Mouse (Mus musculus) liver, embryonic 14.5 days (tissue): ENCODE measurements around the gene 4930430F08Rik. TPM values are rescaled to one million over a fixed set of nuclear protein-coding genes. Genes with fewer than 3 reads are reported as not detected.

Source experiments
- ATAC-seq: fragments of 200-750 bp; cut with Nextera tagmentation; 2 replicates; pipeline ENCODE4 v1.8.0; 2017; ENCODE audit warnings: moderate number of reproducible peaks, mild to moderate bottlenecking, moderate library complexity; ENCODE audit not compliant: insufficient read depth
- DNase-seq, 3 experiments: peaks; one replicate each; pipeline ENCODE4 v3.0.0-alpha.2; 2012 to 2013; ENCODE audit warnings: low read depth in 3 of 3, low spot score in 3 of 3
- H3K27ac ChIP-seq: fragments of 300-500 bp; sonication (generic); 2 replicates; pipeline ENCODE4 v1.5.1; 2014; ENCODE audit warnings: moderate library complexity, mild to moderate bottlenecking, control low read depth, inconsistent platforms
- H3K27me3 ChIP-seq: fragments of 300-500 bp; sonication (generic); 2 replicates; pipeline ENCODE4 v1.6.1; 2014; ENCODE audit warnings: mild to moderate bottlenecking, low read length, moderate library complexity; ENCODE audit not compliant: control insufficient read depth, insufficient read depth
- H3K36me3 ChIP-seq: fragments of 300-500 bp; sonication (generic); replicated peaks from 2 replicates; pipeline ENCODE4 v1.6.1; 2014; ENCODE audit warnings: low read depth; ENCODE audit not compliant: control insufficient read depth, insufficient read depth
- H3K4me1 ChIP-seq, 2 experiments: fragments of 200-500 bp in 1 of 2; fragments of 300-500 bp in 1 of 2; sonication (generic) in 1 of 2; replicated peaks; 2 replicates each; pipeline ENCODE4 v1.6.1; 2012 to 2014; ENCODE audit warnings: antibody characterized with exemption in 1 of 2, inconsistent platforms in 1 of 2, low read length in 1 of 2; ENCODE audit not compliant: control insufficient read depth in 2 of 2, insufficient read depth in 2 of 2
- H3K4me2 ChIP-seq: fragments of 300-500 bp; sonication (generic); 2 replicates; pipeline ENCODE4 v1.6.1; 2014; ENCODE audit warnings: low read depth, mild to moderate bottlenecking, control low read depth, moderate library complexity
- H3K4me3 ChIP-seq, 2 experiments: fragments of 200-500 bp in 1 of 2; fragments of 300-500 bp in 1 of 2; sonication (generic) in 1 of 2; 2 replicates each; pipeline ENCODE4 v1.5.1; 2012 to 2014; ENCODE audit warnings: low read depth in 2 of 2, low read length in 2 of 2, mild to moderate bottlenecking in 2 of 2, control low read depth in 1 of 2, inconsistent platforms in 1 of 2, moderate library complexity in 1 of 2; ENCODE audit not compliant: insufficient read depth in 1 of 2
- H3K9ac ChIP-seq: fragments of 300-500 bp; sonication (generic); replicated peaks from 2 replicates; pipeline ENCODE4 v1.6.1; 2014; ENCODE audit warnings: mild to moderate bottlenecking, control low read depth, moderate library complexity
- H3K9me3 ChIP-seq: fragments of 300-500 bp; sonication (generic); 2 replicates; pipeline ENCODE4 v1.6.1; 2016; ENCODE audit warnings: low read length, mixed read lengths; ENCODE audit not compliant: control insufficient read depth
- CTCF ChIP-seq: IDR thresholded peaks from 2 replicates; pipeline ENCODE4 v1.5.1; 2016; ENCODE audit warnings: antibody characterized with exemption, low read depth, control low read depth
- EP300 ChIP-seq: IDR thresholded peaks from 2 replicates; pipeline ENCODE4 v1.6.1; 2016; ENCODE audit warnings: antibody characterized with exemption, low read depth
- WGBS: fragments of 180-500 bp; shearing (Covaris S2); extraction: QIAGEN DNeasy Blood & Tissue Kit; methylation state at CpG from one replicate; pipeline ENCODE4 v1.1.7; 2014; ENCODE audit not compliant: insufficient replicate concordance; 5-methylcytosine and 5-hydroxymethylcytosine counted together
- polyA plus RNA-seq, 2 experiments: library from polyadenylated mRNA; depleted of rRNA in 1 of 2; stranded (reverse) in 1 of 2; unstranded in 1 of 2; fragments of >200 nt; fragmentation: Nextera tagmentation in 1 of 2; extraction: Ambion mirVana in 1 of 2; gene quantifications; 2 replicates each; pipeline versions ENCODE4 v1.2.1 to v1.2.3; 2012 to 2014

Gene 4930430F08Rik
- 9.8 and 11.9 TPM in 2 replicates for polyA plus RNA-seq (2012; rRNA removed)
- polyA plus RNA-seq (2014; fragmentation: Nextera tagmentation; extraction: Ambion mirVana), result 16.2 and 18.2 TPM in 2 replicates

DNA sequence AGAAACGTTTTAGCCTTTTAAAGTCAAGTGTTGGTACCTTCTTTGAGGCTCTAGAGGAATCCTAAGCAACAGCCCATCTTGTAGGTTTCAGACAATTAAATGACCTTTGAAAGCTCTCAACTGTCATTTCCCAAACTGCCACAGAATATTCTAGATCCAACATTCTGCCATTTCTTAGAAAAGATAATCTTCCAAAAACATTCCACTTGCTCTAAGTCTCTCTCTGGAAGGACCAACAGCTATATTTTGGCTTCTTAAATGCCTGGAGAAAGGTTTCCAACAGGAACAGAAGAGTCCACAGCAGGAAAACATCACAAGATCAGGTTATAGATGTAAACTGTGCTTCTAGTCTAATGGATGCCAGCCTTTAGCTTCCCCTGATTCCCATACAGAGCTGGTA, at the start of gene 4930430F08Rik, which contains the start of gene 1700017N19Rik:
Gene 4930430F08Rik (minus strand): TSS at position 101 of the 400 bp plus-strand sequence.
Gene 1700017N19Rik (plus strand): TSS at position 162 of the 400 bp plus-strand sequence.
- WGBS, result 67% methylated on average over 1 of the region's 1 CpGs
- Histone ChIP-seq H3K27ac (no peak within 1 kb of the TSS), H3K4me1 (peaks cover 6 to 13% of the 10 kb centered on the region in 2 experiments), H3K4me2 (peak within 1 kb of the TSS; percentile 90), H3K36me3 (no peaks in the 10 kb centered on the region), H3K4me3 (peak within 1 kb of the TSS in 1 of 2 experiments; percentile 85; a peak in 1 of 4 replicates), H3K27me3 (no peaks in the 10 kb centered on the region), H3K9ac (no peak within 1 kb of the TSS), H3K9me3 (no peaks in the 10 kb centered on the region)
- ATAC-seq, result no peak
- DNase-seq, result no peak
- TF ChIP-seq EP300 (no peak), CTCF (no peak)

DNA sequence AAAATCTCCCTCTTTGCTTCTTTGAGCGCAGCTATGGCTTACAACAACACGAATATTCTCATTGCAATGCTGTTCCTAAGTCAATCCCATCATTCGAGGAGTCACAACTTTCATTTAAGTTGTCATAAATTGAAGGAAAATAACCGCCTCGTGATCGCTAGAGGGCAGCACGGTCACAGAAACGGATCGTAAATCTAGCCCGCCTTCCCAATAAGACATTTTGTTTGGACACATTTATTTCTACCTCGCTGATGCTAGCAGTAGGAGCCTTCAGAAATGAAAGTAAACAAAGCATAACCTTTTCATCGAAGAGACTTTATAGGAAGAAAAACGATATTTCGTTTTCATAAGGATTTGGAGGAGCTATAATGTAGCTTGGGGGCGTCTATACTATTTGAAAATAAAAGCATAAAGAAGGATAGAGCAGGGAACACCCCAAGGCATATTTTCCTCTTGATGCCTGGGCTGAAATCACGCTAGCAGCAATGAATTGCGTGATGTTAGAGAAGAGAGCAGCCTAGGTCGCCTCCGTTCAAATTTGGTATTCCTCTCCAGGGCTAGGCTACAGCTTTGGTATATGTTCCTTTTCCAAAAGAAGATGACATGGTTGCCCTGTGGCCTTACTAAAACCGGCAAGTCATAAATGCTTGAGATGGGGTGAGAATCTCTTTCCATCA, 39.7 kb upstream of the 4930430F08Rik start:
- no peak overlapping the region for H3K4me3 ChIP-seq
- 20% methylated on average over 20 of the region's 20 CpGs for WGBS
- no peaks in the 10 kb centered on the region for H3K36me3 ChIP-seq
- peak overlapping the region; percentile 44 for H3K4me2 ChIP-seq
- TF ChIP-seq CTCF, result peak; percentile 68
- TF ChIP-seq EP300, result no peak
- no peak overlapping the region for H3K9ac ChIP-seq
- DNase-seq (peak; percentile 9 to 24 (median 13)), ATAC-seq (peak; percentile 26; the same call in 1 of the 2 replicates)
- no peaks in the 10 kb centered on the region for H3K27me3 ChIP-seq
- no peaks in the 10 kb centered on the region for H3K9me3 ChIP-seq
- no peak overlapping the region for H3K27ac ChIP-seq
- H3K4me1 ChIP-seq, result no peaks in the 10 kb centered on the region

- Histone ChIP-seq H3K4me1 (no peaks in the 10 kb centered on the region), H3K4me3 (no peak overlapping the region), H3K27me3 (no peaks in the 10 kb centered on the region), H3K27ac (no peak overlapping the region), H3K36me3 (no peaks in the 10 kb centered on the region), H3K9ac (no peak overlapping the region), H3K4me2 (no peak overlapping the region), H3K9me3 (no peaks in the 10 kb centered on the region)
- DNase-seq (no peak), ATAC-seq (no peak)
- TF ChIP-seq EP300 (no peak), CTCF (no peak)
- WGBS, result 60% methylated on average over 3 of the region's 3 CpGs
These were observed 32.3 kb upstream of the 4930430F08Rik start for GRCm38 (mm10) chr10:100622494-100622893.

DNA sequence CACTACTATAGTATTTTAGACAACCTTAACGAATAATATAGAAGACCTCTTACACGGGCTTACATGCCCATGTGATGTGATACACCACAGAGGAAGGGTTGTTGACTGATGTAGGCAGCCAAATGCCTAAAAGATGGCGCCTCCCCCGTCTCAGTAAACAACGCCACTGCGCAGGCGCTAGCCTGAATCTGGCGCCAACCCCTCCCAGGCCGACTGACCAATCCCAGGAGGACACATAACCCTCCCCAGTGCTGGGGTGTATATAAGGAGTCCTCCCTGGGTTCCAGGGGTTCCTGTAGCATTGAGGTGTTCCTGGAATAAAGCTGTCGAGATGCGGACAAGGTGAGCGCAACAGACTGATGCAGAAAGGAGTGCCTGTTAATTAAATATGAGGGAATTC, 29.8 kb upstream of the 4930430F08Rik start:
- Histone ChIP-seq H3K9ac (no peak overlapping the region), H3K4me2 (no peak overlapping the region), H3K27ac (no peak overlapping the region), H3K27me3 (no peaks in the 10 kb centered on the region), H3K4me1 (no peaks in the 10 kb centered on the region), H3K36me3 (no peaks in the 10 kb centered on the region), H3K9me3 (no peaks in the 10 kb centered on the region), H3K4me3 (no peak overlapping the region)
- WGBS, result 79% methylated on average over 12 of the region's 12 CpGs
- no peak for DNase-seq
- ATAC-seq, result no peak
- TF ChIP-seq CTCF, result no peak

DNA sequence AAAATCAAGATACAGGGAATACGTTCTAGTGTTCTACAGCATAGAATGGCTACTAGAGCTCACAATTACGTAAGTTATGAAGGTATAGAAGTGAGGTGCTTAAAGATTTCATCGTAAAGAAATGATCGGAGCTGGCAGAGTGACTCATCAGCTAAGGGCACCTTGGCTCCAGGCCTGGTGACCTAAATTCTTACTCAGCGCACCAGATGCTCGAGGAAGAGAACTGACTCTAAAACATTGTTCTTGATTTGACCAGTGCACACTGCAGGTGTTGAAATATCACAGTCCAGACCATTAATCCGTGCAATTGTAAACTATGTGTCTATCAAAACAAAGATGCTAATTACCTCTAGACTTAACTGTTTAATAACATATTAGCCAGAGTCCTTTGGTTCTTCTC, 29.3 kb upstream of the 4930430F08Rik start:
- ATAC-seq (no peak), DNase-seq (no peak)
- Histone ChIP-seq H3K27me3 (no peaks in the 10 kb centered on the region), H3K4me1 (no peaks in the 10 kb centered on the region), H3K36me3 (no peaks in the 10 kb centered on the region), H3K9me3 (no peaks in the 10 kb centered on the region), H3K4me2 (no peak overlapping the region), H3K4me3 (no peak overlapping the region), H3K9ac (no peak overlapping the region), H3K27ac (no peak overlapping the region)
- WGBS, result 73% methylated on average over 7 of the region's 7 CpGs
- TF ChIP-seq CTCF (no peak), EP300 (no peak)
